In genomic region chr12:69538362-69538950, GRCm38 (mm10) we compare ENCODE assay signal across 8 mouse cellular contexts. TPM values are rescaled to one million over a fixed set of nuclear protein-coding genes. Genes with fewer than 3 reads are reported as not detected.
DNase-seq lines count a peak whose midpoint lies in the region; ATAC-seq and TF ChIP-seq lines count a peak whose summit lies in the region.

No protein-coding gene starts in this region.

- peak; percentile 32 for DNase-seq in lung, postnatal 0 days (ENCODE audit: low spot score)
- DNase-seq in lung, postnatal 25 days (ENCODE audit: low spot score): no peak
- peak; percentile 55 for DNase-seq in forebrain, embryonic 11.5 days (ENCODE audit: low spot score)
- DNase-seq in left cerebral cortex, postnatal 25 days (ENCODE audit: low spot score in 2 of 2): no peak
- no peak for DNase-seq in right cerebral cortex, postnatal 14 days
- DNase-seq in cerebellum, adult 11 months: no peak

- TF ChIP-seq CTCF in lung, postnatal 0 days (IDR thresholded peaks at IDR 0.05): no peak

- H3K9ac ChIP-seq in lung, postnatal 0 days (replicated peaks; ENCODE audit: low read depth): 0 out of 2 replicates have a peak overlapping the region, but pooled peaks have one; percentile 26
- no peak overlapping the region for H3K9ac ChIP-seq in forebrain, embryonic 11.5 days (ENCODE audit: low read length)
- 0 out of 2 replicates have a peak overlapping the region, but pooled peaks have one; percentile 28 for H3K9ac ChIP-seq in intestine, embryonic 15.5 days

- H3K4me2 ChIP-seq in lung, postnatal 0 days (replicated peaks; ENCODE audit: low read depth, low read length): peak overlapping the region; percentile 57
- no peak overlapping the region for H3K4me2 ChIP-seq in forebrain, embryonic 11.5 days (ENCODE audit: low read depth, low read length, severe bottlenecking)
- peak overlapping the region; percentile 70 for H3K4me2 ChIP-seq in intestine, embryonic 15.5 days (replicated peaks)
- H3K4me2 ChIP-seq in myocyte (ENCODE audit: low read depth): peak overlapping the region; percentile 100

- TF ChIP-seq POLR2A in myocyte (IDR thresholded peaks at IDR 0.05; ENCODE audit: insufficient read length, low read depth): no peak

- no peak for TF ChIP-seq EP300 in lung, postnatal 0 days (IDR thresholded peaks at IDR 0.05)

- no peaks in the 10 kb centered on the region for H3K27me3 ChIP-seq in lung, postnatal 0 days (replicated peaks; ENCODE audit: insufficient read depth, low read length)
- no peaks in the 10 kb centered on the region; the same call in 1 of the 2 replicates for H3K27me3 ChIP-seq in forebrain, embryonic 11.5 days (ENCODE audit: control insufficient read depth, insufficient read depth, low read length)
- no peaks in the 10 kb centered on the region for H3K27me3 ChIP-seq in intestine, embryonic 15.5 days (replicated peaks)
- no peaks in the 10 kb centered on the region for H3K27me3 ChIP-seq in myocyte (ENCODE audit: control insufficient read depth, insufficient read depth, insufficient read length)

- ATAC-seq in lung, postnatal 0 days: no peak
- no peak for ATAC-seq in forebrain, embryonic 11.5 days (replicated peaks; ENCODE audit: low FRiP score)
- no peak for ATAC-seq in intestine, embryonic 15.5 days

- no peaks in the 10 kb centered on the region for H3K36me3 ChIP-seq in lung, postnatal 0 days (ENCODE audit: insufficient read depth, low read length)
- no peaks in the 10 kb centered on the region for H3K36me3 ChIP-seq in forebrain, embryonic 11.5 days (ENCODE audit: control insufficient read depth, insufficient read depth, low read length)
- no peaks in the 10 kb centered on the region for H3K36me3 ChIP-seq in intestine, embryonic 15.5 days
- H3K36me3 ChIP-seq in myocyte (ENCODE audit: control insufficient read depth, insufficient read depth): no peaks in the 10 kb centered on the region

- no peak overlapping the region for H3ac ChIP-seq in myocyte (ENCODE audit: control insufficient read depth, insufficient read length)

- WGBS in lung, postnatal 0 days: 42% methylated on average over 4 of the region's 4 CpGs
- 65% methylated on average over 4 of the region's 4 CpGs for WGBS in forebrain, embryonic 11.5 days
- 42% methylated on average over 4 of the region's 4 CpGs for whole genome bisulfite sequencing in intestine, embryonic 15.5 days

- no peaks in the 10 kb centered on the region for H3K9me3 ChIP-seq in lung, postnatal 0 days (ENCODE audit: low read length)
- H3K9me3 ChIP-seq in forebrain, embryonic 11.5 days (ENCODE audit: control insufficient read depth, low read length): no peaks in the 10 kb centered on the region
- no peaks in the 10 kb centered on the region for H3K9me3 ChIP-seq in intestine, embryonic 15.5 days

- peak overlapping the region; percentile 90 for H3K27ac ChIP-seq in lung, postnatal 0 days (ENCODE audit: low read length)
- no peak overlapping the region; the same call in 1 of the 2 replicates for H3K27ac ChIP-seq in forebrain, embryonic 11.5 days (ENCODE audit: low read depth, low read length)
- peak overlapping the region; percentile 89 for H3K27ac ChIP-seq in intestine, embryonic 15.5 days

- no peak overlapping the region for H3K4me3 ChIP-seq in lung, postnatal 0 days (ENCODE audit: low read depth, low read length)
- no peak overlapping the region for H3K4me3 ChIP-seq in forebrain, embryonic 11.5 days (ENCODE audit: low read depth, low read length)
- H3K4me3 ChIP-seq in intestine, embryonic 15.5 days (replicated peaks): no peak overlapping the region
- peak overlapping the region; percentile 20 for H3K4me3 ChIP-seq in myocyte

- intact Hi-C loops in left cerebral cortex, postnatal 25 days (cut with DNase I): no loop called here

- no peaks in the 10 kb centered on the region for H3K79me2 ChIP-seq in myocyte (ENCODE audit: control insufficient read depth, insufficient read depth)

- H3K4me1 ChIP-seq in lung, postnatal 0 days (ENCODE audit: insufficient read depth, low read depth, low read length): peaks cover 15% of the 10 kb centered on the region; the same call in 1 of the 2 replicates
- H3K4me1 ChIP-seq in forebrain, embryonic 11.5 days (replicated peaks; ENCODE audit: control insufficient read depth, insufficient read depth, low read length): peaks cover 4% of the 10 kb centered on the region; the same call in 1 of the 2 replicates
- H3K4me1 ChIP-seq in intestine, embryonic 15.5 days (replicated peaks): peaks cover 18% of the 10 kb centered on the region

TF ChIP-seq in myocyte, 11 proteins besides CTCF, POLR2A, EP300 and RAD21:
- TF ChIP-seq MYOD1 (IDR thresholded peaks at IDR 0.05; ENCODE audit: control insufficient read depth in 1 of 3, insufficient read length in 2 of 3, low read depth in 2 of 3) (no peak), E2F4 (IDR thresholded peaks at IDR 0.05; ENCODE audit: insufficient read depth) (no peak), REST (IDR thresholded peaks at IDR 0.05; ENCODE audit: insufficient read depth, insufficient read length) (no peak), MAX (IDR thresholded peaks at IDR 0.05; ENCODE audit: low read depth) (no peak), POLR2AphosphoS2 (IDR thresholded peaks at IDR 0.05; ENCODE audit: insufficient read length, low read depth) (no peak), TCF12 (IDR thresholded peaks at IDR 0.05; ENCODE audit: insufficient read depth, poor library complexity, severe bottlenecking) (no peak), SRF (IDR thresholded peaks at IDR 0.05; ENCODE audit: control insufficient read depth, insufficient read length, low read depth) (no peak), USF1 (IDR thresholded peaks at IDR 0.05; ENCODE audit: low read depth) (no peak), TCF3 (IDR thresholded peaks at IDR 0.05; ENCODE audit: insufficient read length, low read depth) (no peak)

RNA-seq across cellular contexts. Expression of gene Vcpkmt, which starts 44.4 kb away (rescaled TPM):
- polyA plus RNA-seq in lung, postnatal 0 days (2015; fragmentation: Nextera tagmentation; extraction: Ambion mirVana): 20.6 and 25.6 TPM in 2 replicates
- polyA plus RNA-seq in forebrain, embryonic 11.5 days (2014; fragmentation: Nextera tagmentation; extraction: Ambion mirVana): 25.6 and 26.1 TPM in 2 replicates
- 25.6 and 26.7 TPM in 2 replicates for polyA plus RNA-seq in intestine, embryonic 15.5 days (2015; fragmentation: Nextera tagmentation; extraction: Ambion mirVana)
- 14.6 TPM for polyA plus RNA-seq in myocyte (2012; fragmentation: generic; extraction: Trizol)
- total RNA-seq in left cerebral cortex, postnatal 25 days (2021): 10 to 100 TPM; 24.0 to 24.9 TPM

Comparison
In these comparisons a context has a peak if more than half of its experiments do, and no peak if none do; other contexts are left out.
1. DNase-seq: peak in lung, postnatal 0 days (single experiment) and forebrain, embryonic 11.5 days (single experiment); none in lung, postnatal 25 days (single experiment), left cerebral cortex, postnatal 25 days (0 of 2), right cerebral cortex, postnatal 14 days (single experiment) and cerebellum, adult 11 months (single experiment).